Mouse (Mus musculus): ENCODE results near the gene Prdm4.

Prdm4 gene

DNA sequence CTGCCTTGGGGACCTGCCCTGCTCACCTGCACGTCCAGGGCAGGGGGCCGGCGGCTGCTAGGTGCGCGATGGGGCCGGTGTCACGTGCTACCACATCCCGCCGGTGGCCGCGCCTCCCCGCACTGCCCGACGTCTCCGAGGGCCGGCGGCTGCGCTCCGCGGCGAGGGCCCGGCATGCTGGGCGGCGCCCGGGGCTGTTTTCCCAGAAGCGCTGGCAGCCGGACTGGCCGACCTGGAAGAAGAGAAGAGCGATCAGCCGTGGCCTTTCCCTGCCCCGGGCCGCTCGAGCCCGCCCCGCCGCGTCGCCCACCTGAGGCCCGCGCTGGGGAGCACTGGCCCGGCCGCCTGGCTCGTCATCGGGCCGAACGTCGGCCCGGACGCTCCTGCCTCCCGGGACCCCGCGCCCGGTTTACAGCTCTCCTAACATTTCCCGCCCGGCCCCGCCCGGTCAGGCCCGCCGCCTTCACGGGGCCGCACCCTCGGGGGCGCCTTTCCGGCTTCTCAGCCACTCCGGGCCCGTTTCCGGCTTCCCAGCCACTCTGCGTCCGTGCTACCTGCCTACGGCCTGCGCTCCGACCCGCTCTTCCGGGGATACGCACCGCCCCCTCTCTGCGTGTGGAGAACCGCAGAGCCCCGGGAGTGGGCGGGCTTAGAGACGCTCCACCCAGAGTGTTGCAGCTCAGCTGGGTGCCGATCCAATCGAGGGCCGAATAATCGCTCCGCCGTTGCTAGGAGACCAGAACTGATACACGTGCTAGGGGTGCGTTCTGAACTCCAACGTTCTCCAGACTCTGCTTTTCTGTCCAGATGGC, at the start of gene Prdm4:
Prdm4 (minus strand) TSS at position 645 of the 812 bp plus-strand sequence.
- DNase-seq (ENCODE audit: low spot score): peak; percentile 97

DNA sequence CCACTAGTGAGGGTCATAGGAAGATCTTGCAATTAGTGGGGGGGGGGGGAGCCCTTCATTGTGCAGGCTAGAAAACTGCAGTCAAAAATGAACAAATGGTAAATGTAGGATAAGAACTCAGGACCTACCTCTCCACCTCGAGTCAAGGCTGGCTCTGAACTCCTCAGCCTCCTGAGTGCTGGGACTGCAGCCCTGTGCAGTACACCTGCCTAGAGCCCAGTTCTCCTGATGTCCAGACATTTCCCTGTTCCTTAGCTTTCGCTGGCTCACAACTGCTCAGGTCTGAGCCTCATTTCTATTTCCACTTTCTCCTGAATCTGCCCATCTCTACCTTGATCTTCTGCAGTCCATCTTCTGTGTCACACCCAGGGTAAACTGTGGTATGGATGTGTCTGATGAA, 49.5 kb upstream of the Prdm4 start:
- no peak for DNase-seq (ENCODE audit: low spot score)

GRCm38 (mm10) chr10:85964316-85964715, 47.4 kb upstream of the Prdm4 start:
- no peak for DNase-seq (ENCODE audit: low spot score)

GRCm38 (mm10) chr10:85962897-85963296, 46.0 kb upstream of the Prdm4 start:
- no peak for DNase-seq (ENCODE audit: low spot score)

DNA sequence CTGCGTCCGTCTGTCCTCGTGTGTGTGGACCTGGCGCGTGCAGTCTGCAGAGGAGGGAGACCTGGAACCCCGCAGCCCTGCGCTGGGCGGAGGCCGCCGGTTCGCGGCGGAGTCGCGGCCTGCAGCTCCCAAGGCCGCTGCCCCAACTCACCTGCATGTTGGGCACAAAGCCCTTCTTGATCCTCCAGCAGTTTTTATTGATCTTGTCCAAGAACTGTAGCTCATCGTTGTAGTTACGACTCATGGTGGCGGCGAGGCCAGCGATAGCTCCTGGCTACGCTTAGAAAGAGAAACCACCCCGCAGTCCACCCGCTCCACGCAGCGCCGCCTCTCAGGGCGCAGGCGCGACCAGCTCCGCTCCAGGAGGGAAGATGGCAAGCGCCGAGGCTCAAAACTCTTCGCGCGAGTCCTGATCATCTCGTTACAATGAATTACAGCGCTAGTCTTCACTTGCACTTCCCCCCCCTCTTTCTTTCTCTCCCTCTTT, 40.6 kb upstream of the Prdm4 start, which contains the start of gene Rtcb:
Rtcb (minus strand) TSS at position 360 of the 487 bp plus-strand sequence.
- peak; percentile 93 for DNase-seq (ENCODE audit: low spot score)

GRCm38 (mm10) chr10:85956871-85957419, 40.0 kb upstream of the Prdm4 start:
- no peak for DNase-seq (ENCODE audit: low spot score)

GRCm38 (mm10) chr10:85954429-85954828, 37.5 kb upstream of the Prdm4 start:
- no peak for DNase-seq (ENCODE audit: low spot score)

- no peak for DNase-seq (ENCODE audit: low spot score)
These were observed 36.5 kb upstream of the Prdm4 start for GRCm38 (mm10) chr10:85953401-85953800.

DNA sequence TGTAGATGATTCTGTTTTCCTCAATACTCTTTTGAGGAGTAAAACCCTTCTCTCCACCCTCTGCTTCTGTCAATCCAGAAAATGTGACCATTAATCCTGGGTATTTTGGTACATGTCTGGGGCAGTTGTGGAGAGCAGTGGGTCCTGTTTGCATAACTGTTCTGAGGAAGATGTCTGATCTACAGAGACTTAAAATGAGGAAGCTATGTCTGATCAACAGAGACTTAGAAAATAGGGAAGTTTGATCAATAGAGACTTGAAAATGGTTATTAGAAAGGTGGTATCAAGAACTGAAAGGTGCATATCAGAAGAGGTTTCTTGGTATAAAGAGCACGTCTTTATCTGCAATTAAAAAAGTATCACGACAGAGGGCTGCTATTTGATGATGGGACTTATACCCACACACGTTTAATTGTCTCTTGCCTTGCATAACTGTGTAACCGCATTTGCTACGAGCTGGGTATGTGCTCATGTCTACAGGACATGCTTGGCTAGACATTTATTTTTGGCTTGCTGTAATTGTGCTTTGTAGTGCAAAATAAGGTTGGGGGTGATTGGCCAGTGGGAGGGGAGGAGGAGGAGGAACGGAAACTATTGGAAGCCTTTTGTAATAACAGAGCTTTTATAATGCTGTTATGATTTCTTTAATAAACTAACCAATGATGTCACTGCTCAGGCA, 35.0 kb upstream of the Prdm4 start:
- DNase-seq (ENCODE audit: low spot score): no peak

GRCm38 (mm10) chr10:85948483-85949196, 31.7 kb upstream of the Prdm4 start:
- DNase-seq (ENCODE audit: low spot score): no peak

- no peak for DNase-seq (ENCODE audit: low spot score)
These were observed 19.5 kb upstream of the Prdm4 start for GRCm38 (mm10) chr10:85936280-85936965.

- no peak for DNase-seq (ENCODE audit: low spot score)
These were observed 13.0 kb upstream of the Prdm4 start for GRCm38 (mm10) chr10:85929962-85930361.

DNA sequence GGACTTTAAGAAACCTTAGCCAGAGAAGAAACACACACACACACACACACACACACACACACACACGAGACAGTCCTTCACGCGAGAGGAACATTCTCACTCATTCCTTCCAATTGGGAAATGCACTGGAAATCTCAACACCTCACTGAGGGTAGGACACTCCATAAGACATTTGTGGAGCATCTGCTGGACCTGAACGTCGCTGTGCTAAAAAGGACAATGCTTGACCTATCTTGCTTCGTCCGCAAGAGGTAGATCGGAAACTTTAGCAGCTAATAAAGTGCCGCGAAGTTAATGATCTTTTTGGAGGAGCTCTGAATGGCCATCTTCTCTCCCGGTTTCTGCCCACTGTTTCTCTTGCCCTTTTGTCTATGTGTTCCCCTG, 12.3 kb upstream of the Prdm4 start:
- DNase-seq (ENCODE audit: low spot score): no peak

DNA sequence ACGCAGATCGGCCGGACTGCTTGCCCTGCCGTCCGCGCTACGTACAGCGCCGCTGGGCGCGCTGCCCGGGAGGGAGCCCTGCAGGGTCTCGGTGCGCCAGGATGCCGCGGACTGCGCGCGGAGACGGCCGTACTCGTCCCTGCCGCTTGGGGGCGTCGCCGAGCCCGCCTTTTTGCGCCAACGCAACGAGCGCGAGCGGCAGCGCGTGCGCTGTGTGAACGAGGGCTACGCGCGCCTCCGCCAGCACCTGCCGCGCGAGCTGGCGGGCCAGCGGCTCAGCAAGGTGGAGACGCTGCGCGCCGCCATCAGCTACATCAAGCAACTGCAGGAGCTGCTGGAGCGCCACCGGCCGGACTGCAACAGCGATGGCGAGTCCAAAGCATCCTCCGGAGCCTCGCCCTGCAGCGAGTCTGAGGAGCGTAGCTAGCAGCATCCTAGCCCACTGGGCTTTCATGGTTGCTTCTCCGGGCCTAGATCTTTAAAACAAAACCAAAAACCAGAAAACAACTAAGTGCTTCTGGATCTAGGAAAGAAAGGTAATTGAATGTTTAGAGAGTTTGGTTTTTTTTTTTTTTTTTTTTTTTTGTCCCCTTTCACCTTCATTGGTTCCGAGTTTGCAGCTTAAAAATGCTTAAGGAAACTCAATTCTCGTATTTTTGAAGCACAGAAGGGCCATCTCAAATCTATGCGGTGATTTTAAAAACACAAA, 11.7 kb upstream of the Prdm4 start:
- DNase-seq (ENCODE audit: low spot score): peak; percentile 52

DNA sequence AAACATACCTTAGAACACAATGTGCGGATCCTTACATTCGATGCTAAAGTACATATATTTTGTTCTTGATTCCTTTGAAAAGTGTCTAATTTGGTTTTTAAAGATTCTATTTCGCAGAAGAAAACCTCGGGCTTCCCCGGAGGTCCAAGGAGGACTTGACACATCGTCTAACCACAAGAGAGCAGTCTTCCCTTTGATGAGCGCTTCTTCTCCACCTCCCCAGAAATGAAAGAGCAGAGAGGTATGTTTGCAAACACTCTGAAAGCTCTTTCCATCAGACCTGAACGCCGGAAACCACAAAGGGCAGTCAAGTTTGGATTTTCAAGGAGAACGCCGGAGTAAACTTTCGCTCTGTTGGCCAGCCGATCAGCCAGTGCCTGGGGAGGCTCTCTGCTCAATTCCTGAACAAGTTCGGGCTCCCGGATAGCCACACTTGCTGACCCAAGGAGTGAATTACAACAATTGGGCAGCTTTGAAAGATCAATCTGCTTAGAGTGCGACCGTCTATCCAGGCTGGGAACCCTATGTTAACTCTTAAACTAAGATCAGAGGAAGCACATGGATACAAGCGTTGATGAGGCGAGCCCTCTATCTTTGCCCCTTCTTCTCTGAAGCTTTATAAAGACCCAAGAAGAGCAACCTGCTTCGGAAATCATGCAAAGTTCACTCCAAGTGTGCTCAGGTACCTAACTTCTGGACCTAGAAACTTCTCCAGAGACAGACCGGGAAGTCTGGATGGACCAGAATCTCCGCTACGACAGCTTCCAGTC, 10.9 kb upstream of the Prdm4 start, which contains the start of gene Ascl4:
Ascl4 (plus strand) TSS at position 6 of the 770 bp plus-strand sequence.
- no peak for DNase-seq (ENCODE audit: low spot score)

- no peak for DNase-seq (ENCODE audit: low spot score)
These were observed 37.0 kb downstream of the Prdm4 start for GRCm38 (mm10) chr10:85879886-85880486.

- no peak for DNase-seq (ENCODE audit: low spot score)
These were observed 41.1 kb downstream of the Prdm4 start for GRCm38 (mm10) chr10:85875812-85876211.

- DNase-seq (ENCODE audit: low spot score): no peak
These were observed 42.9 kb downstream of the Prdm4 start for GRCm38 (mm10) chr10:85873861-85874544.

GRCm38 (mm10) chr10:85872479-85872773, 44.5 kb downstream of the Prdm4 start:
- DNase-seq (ENCODE audit: low spot score): no peak

Measured in ovary, adult 18-20 months (tissue).